Comparison of ENCODE assay signal across 25 mouse cellular contexts in the genomic region with DNA sequence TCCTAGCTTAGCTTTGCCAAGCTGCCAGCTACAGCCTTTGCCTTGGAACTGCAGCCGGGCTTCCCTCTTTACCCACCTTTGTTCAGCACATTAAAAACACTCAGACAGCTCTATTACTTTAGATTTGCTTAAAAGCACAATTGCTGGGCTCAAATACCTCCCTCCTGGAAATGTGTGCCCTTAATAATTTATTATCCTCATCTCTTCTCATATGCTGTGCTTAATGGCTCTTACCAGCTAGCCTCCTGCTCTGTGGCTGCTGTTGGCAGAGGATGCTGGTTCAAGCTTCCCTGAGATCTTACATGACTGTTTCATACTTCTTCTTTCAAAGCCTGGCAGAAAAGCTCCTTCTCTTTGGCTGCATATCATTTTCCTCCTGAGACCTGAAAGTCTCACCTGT.
DNase-seq lines count a peak whose midpoint lies in the region; ATAC-seq and TF ChIP-seq lines count a peak whose summit lies in the region.
"Had no signal": no experiment of that assay in that cellular context is flagged by ENCODE, and none has a peak within 500 bp of the region (broad histone marks: within the 10 kb centered on the region; RNA-seq: fewer than 3 reads in every experiment).

No protein-coding gene starts in this region.

- 54% methylated on average over 1 of the region's 1 CpGs for WGBS in forebrain, embryonic 14.5 days
- WGBS in forebrain, embryonic 11.5 days: 83% methylated on average over 1 of the region's 1 CpGs
- 55% methylated on average over 1 of the region's 1 CpGs for WGBS in hindbrain, postnatal 0 days
- 85% methylated on average over 1 of the region's 1 CpGs for WGBS in hindbrain, embryonic 10.5 days

- no peak overlapping the region for H3K4me3 ChIP-seq in forebrain, embryonic 14.5 days (ENCODE audit: low read depth, low read length)
- no peak overlapping the region for H3K4me3 ChIP-seq in forebrain, embryonic 11.5 days (ENCODE audit: low read depth, low read length)
- no peak overlapping the region for H3K4me3 ChIP-seq in hindbrain, postnatal 0 days (ENCODE audit: low read length)
- no peak overlapping the region for H3K4me3 ChIP-seq in hindbrain, embryonic 10.5 days
- H3K4me3 ChIP-seq: embryonic facial prominence, embryonic 13.5 days; heart, embryonic 13.5 days; intestine, embryonic 15.5 days; layer of hippocampus, adult 2 months; left cerebral cortex, adult 2 months; limb, embryonic 13.5 days; lung, embryonic 15.5 days; midbrain, embryonic 10.5 days had no signal

- ATAC-seq in forebrain, embryonic 14.5 days: peak; percentile 42; the same call in 1 of the 2 replicates
- no peak for ATAC-seq in forebrain, embryonic 11.5 days (replicated peaks; ENCODE audit: low FRiP score)
- no peak for ATAC-seq in hindbrain, postnatal 0 days
- ATAC-seq in activated CD4-positive, CD25-positive, alpha-beta regulatory T cell, adult 4 months: no peak
- ATAC-seq: CD4-positive, CD25-positive, alpha-beta regulatory T cell, adult 4 months; intestine, embryonic 15.5 days had no signal

- no peak overlapping the region for H3K4me2 ChIP-seq in forebrain, embryonic 14.5 days (ENCODE audit: low read length)
- H3K4me2 ChIP-seq in forebrain, embryonic 11.5 days (ENCODE audit: low read depth, low read length, severe bottlenecking): no peak overlapping the region
- H3K4me2 ChIP-seq in hindbrain, postnatal 0 days (ENCODE audit: low read depth, low read length): no peak overlapping the region
- H3K4me2 ChIP-seq: embryonic facial prominence, embryonic 13.5 days; heart, embryonic 13.5 days; intestine, embryonic 15.5 days; limb, embryonic 13.5 days; liver, embryonic 11.5 days; lung, embryonic 15.5 days had no signal

- H3K9me3 ChIP-seq in forebrain, embryonic 14.5 days (replicated peaks; ENCODE audit: control insufficient read depth, low read length): no peaks in the 10 kb centered on the region
- no peaks in the 10 kb centered on the region for H3K9me3 ChIP-seq in forebrain, embryonic 11.5 days (ENCODE audit: control insufficient read depth, low read length)
- H3K9me3 ChIP-seq in hindbrain, postnatal 0 days (ENCODE audit: low read length): no peaks in the 10 kb centered on the region
- H3K9me3 ChIP-seq in hindbrain, embryonic 10.5 days: no peaks in the 10 kb centered on the region
- H3K9me3 ChIP-seq: embryonic facial prominence, embryonic 13.5 days; heart, embryonic 13.5 days; intestine, embryonic 15.5 days; limb, embryonic 13.5 days; lung, embryonic 15.5 days; midbrain, embryonic 10.5 days had no signal

- TF ChIP-seq CTCF in hindbrain, postnatal 0 days (IDR thresholded peaks at IDR 0.05; ENCODE audit: low read depth): no peak

- H3K36me3 ChIP-seq in forebrain, embryonic 14.5 days (ENCODE audit: control insufficient read depth, insufficient read depth, low read length): no peaks in the 10 kb centered on the region
- H3K36me3 ChIP-seq in forebrain, embryonic 11.5 days (ENCODE audit: control insufficient read depth, insufficient read depth, low read length): no peaks in the 10 kb centered on the region
- no peaks in the 10 kb centered on the region for H3K36me3 ChIP-seq in hindbrain, postnatal 0 days (ENCODE audit: insufficient read depth, low read length)
- H3K36me3 ChIP-seq in hindbrain, embryonic 10.5 days: no peaks in the 10 kb centered on the region
- H3K36me3 ChIP-seq: embryonic facial prominence, embryonic 13.5 days; heart, embryonic 13.5 days; intestine, embryonic 15.5 days; limb, embryonic 13.5 days; lung, embryonic 15.5 days; midbrain, embryonic 10.5 days had no signal

- no peak overlapping the region for H3K27ac ChIP-seq in forebrain, embryonic 14.5 days (ENCODE audit: low read depth, low read length)
- no peak overlapping the region for H3K27ac ChIP-seq in forebrain, embryonic 11.5 days (ENCODE audit: low read depth, low read length)
- no peak overlapping the region for H3K27ac ChIP-seq in hindbrain, postnatal 0 days
- no peak overlapping the region for H3K27ac ChIP-seq in hindbrain, embryonic 10.5 days
- H3K27ac ChIP-seq: embryonic facial prominence, embryonic 13.5 days; heart, embryonic 13.5 days; intestine, embryonic 15.5 days; layer of hippocampus, adult 2 months; left cerebral cortex, adult 2 months; limb, embryonic 13.5 days; lung, embryonic 15.5 days; midbrain, embryonic 10.5 days had no signal

- H3K4me1 ChIP-seq in forebrain, embryonic 14.5 days (ENCODE audit: control insufficient read depth, insufficient read depth, low read length): no peaks in the 10 kb centered on the region; the same call in 1 of the 2 replicates
- H3K4me1 ChIP-seq in forebrain, embryonic 11.5 days (replicated peaks; ENCODE audit: control insufficient read depth, insufficient read depth, low read length): no peaks in the 10 kb centered on the region
- no peaks in the 10 kb centered on the region for H3K4me1 ChIP-seq in hindbrain, postnatal 0 days (ENCODE audit: insufficient read depth, low read length)
- no peaks in the 10 kb centered on the region for H3K4me1 ChIP-seq in hindbrain, embryonic 10.5 days (replicated peaks)
- H3K4me1 ChIP-seq: embryonic facial prominence, embryonic 13.5 days; heart, embryonic 13.5 days; intestine, embryonic 15.5 days; limb, embryonic 13.5 days; lung, embryonic 15.5 days; midbrain, embryonic 10.5 days had no signal

- peak; percentile 8 for DNase-seq in forebrain, embryonic 14.5 days (ENCODE audit: low spot score)
- DNase-seq in forebrain, embryonic 11.5 days (ENCODE audit: low spot score): no peak
- peak; percentile 1 for DNase-seq in hindbrain, postnatal 0 days (ENCODE audit: low spot score)
- DNase-seq in hindbrain, embryonic 10.5 days (ENCODE audit: low spot score): no peak
- peak; percentile 24 for DNase-seq in retina, embryonic 14.5 days (ENCODE audit: low spot score)
- no peak for DNase-seq in retina, postnatal 1 day
- DNase-seq: adrenal gland, postnatal 36 days; cerebellum, adult 8-10 months; gastrocnemius, postnatal 10 days; heart, postnatal 10 days; kidney, adult 2 months; kidney, postnatal 36 days; right cerebral cortex, postnatal 14 days; thymus, postnatal 4 days had no signal

- H3K27me3 ChIP-seq in forebrain, embryonic 14.5 days (replicated peaks; ENCODE audit: control insufficient read depth, insufficient read depth, low read length): no peaks in the 10 kb centered on the region
- no peaks in the 10 kb centered on the region for H3K27me3 ChIP-seq in forebrain, embryonic 11.5 days (ENCODE audit: control insufficient read depth, insufficient read depth, low read length)
- no peaks in the 10 kb centered on the region for H3K27me3 ChIP-seq in hindbrain, postnatal 0 days (ENCODE audit: insufficient read depth, low read length)
- no peaks in the 10 kb centered on the region for H3K27me3 ChIP-seq in hindbrain, embryonic 10.5 days (ENCODE audit: insufficient read depth, poor library complexity, severe bottlenecking)
- H3K27me3 ChIP-seq: embryonic facial prominence, embryonic 13.5 days; heart, embryonic 13.5 days; intestine, embryonic 15.5 days; limb, embryonic 13.5 days; lung, embryonic 15.5 days had no signal

- H3K9ac ChIP-seq in forebrain, embryonic 14.5 days (ENCODE audit: low read length): no peak overlapping the region
- H3K9ac ChIP-seq in forebrain, embryonic 11.5 days (ENCODE audit: low read length): no peak overlapping the region
- H3K9ac ChIP-seq in hindbrain, postnatal 0 days (replicated peaks; ENCODE audit: low read length): no peak overlapping the region
- H3K9ac ChIP-seq: embryonic facial prominence, embryonic 13.5 days; heart, embryonic 13.5 days; intestine, embryonic 15.5 days; limb, embryonic 13.5 days; lung, embryonic 15.5 days had no signal

Comparison
In these comparisons a context has a peak if more than half of its experiments do, and no peak if none do; other contexts are left out.
1. DNase-seq: peak in forebrain, embryonic 14.5 days (single experiment), hindbrain, postnatal 0 days (single experiment) and retina, embryonic 14.5 days (single experiment); none in forebrain, embryonic 11.5 days (single experiment), hindbrain, embryonic 10.5 days (single experiment) and retina, postnatal 1 day (single experiment).